Mouse (Mus musculus) liver, adult 2 months (tissue): ENCODE measurements around the gene Izumo1r.

ENCODE experiments used
- CTCF ChIP-seq: fragments of 200-500 bp; IDR thresholded peaks from 2 replicates; pipeline ENCODE4 v1.5.1; 2011; ENCODE audit warnings: low read depth, low read length, control low read depth
- POLR2A ChIP-seq: fragments of 200-500 bp; IDR thresholded peaks from 2 replicates; pipeline ENCODE4 v1.6.1; 2011; ENCODE audit warnings: low read length, control low read depth; ENCODE audit not compliant: insufficient read depth; ENCODE audit errors: extremely low read depth

- TF ChIP-seq CTCF: no peak
- no peak for TF ChIP-seq POLR2A
Observed at GRCm38 (mm10) chr9:14951072-14951471, 47.3 kb upstream of the Izumo1r start.
